Mouse (Mus musculus): ENCODE data around the gene Tmem215.

DNA sequence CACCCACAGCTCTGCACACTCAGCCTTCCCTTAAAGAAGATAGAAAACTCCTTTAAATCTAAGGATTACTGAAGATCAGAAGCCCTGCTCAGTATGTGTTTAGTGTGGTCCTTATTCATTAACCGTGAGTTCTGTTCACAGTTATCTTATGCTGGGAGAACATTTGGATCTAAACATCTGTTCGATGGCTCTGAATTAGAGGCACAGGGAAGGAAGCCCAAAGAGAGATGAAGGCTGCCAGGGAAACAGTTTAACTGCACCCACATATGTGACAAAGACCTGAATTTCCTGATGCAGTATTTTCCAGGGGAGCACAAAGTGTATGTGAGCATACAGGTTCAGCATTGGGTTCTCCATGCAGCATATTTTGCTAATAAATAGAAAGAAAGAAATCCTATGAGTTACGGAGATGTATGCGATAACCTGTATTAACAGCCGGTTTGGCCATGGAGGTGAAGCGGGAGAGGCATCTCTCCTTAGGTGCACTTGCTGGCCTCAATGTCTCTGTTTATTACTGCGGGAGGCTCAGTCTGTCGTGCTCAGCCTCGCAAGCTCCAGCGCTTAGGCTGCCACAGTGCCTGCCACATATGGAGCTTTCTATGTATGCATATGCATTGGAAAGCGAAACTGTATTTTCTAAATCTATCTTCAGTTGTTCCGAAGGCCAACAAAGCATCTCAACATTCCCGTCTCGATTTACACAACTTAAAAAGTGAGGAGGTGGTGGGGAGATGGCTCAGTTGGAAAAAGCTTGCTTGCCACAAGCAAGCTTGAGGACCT is 46.8 kb downstream of the Tmem215 start:
- TF ChIP-seq POLR2A (IDR thresholded peaks at IDR 0.05; ENCODE audit: insufficient read length, low read depth), result no peak
- no peak for TF ChIP-seq TCF12 (IDR thresholded peaks at IDR 0.05; ENCODE audit: insufficient read depth, poor library complexity, severe bottlenecking)

Measured in myocyte (in vitro differentiated cells).